Mouse (Mus musculus) megakaryocyte-erythroid progenitor cell, adult 5-6 weeks (primary cell): ENCODE measurements around the gene Shisa2. TPM values are rescaled to one million over a fixed set of nuclear protein-coding genes. Genes with fewer than 3 reads are reported as not detected.

Experiments used
- total RNA-seq, 2 experiments: library from RNA; stranded (forward) in 1 of 2; stranded (reverse) in 1 of 2; fragments of 200-1000, 215-1000 nt in 1 of 2; fragments of >200 nt in 1 of 2; fragmentation: Nextera tagmentation in 1 of 2; gene quantifications; 2 replicates each; pipeline ENCODE4 v1.2.3; 2014 to 2017

The Shisa2 gene
- total RNA-seq, 2 experiments from 2014 or later: not detected

Other genes starting within 250 kb of the Shisa2 start
- 5.3 and 5.6 TPM in 2 replicates for gene Phf11c, start 229.9 kb upstream of the Shisa2 start, total RNA-seq (2014; fragmentation: Nextera tagmentation)
- gene Phf11c, start 229.9 kb upstream of the Shisa2 start, total RNA-seq (2017): 1.9 and 2.2 TPM in 2 replicates
- 31.6 and 42.2 TPM in 2 replicates for gene Setdb2, start 184.4 kb upstream of the Shisa2 start, total RNA-seq (2014; fragmentation: Nextera tagmentation)
- 39.8 and 41.4 TPM in 2 replicates for gene Setdb2, start 184.4 kb upstream of the Shisa2 start, total RNA-seq (2017)
- gene Cab39l, start 184.3 kb upstream of the Shisa2 start, total RNA-seq (2014; fragmentation: Nextera tagmentation): 29.7 and 30.6 TPM in 2 replicates
- gene Cab39l, start 184.3 kb upstream of the Shisa2 start, total RNA-seq (2017): 27.3 and 29.4 TPM in 2 replicates
- gene Cdadc1, start 27.3 kb upstream of the Shisa2 start, total RNA-seq (2014; fragmentation: Nextera tagmentation): 20.9 and 23.2 TPM in 2 replicates
- 18.9 and 24.9 TPM in 2 replicates for gene Cdadc1, start 27.3 kb upstream of the Shisa2 start, total RNA-seq (2017)